8 mouse cellular contexts compared by ENCODE assay signal in genomic region chr8:122711891-122712365, GRCm38 (mm10). TPM values are rescaled to one million over a fixed set of nuclear protein-coding genes. Genes with fewer than 3 reads are reported as not detected.
DNase-seq lines count a peak whose midpoint lies in the region; ATAC-seq lines count a peak whose summit lies in the region.

No protein-coding gene starts in this region.

- H3K9ac ChIP-seq in kidney, embryonic 14.5 days (ENCODE audit: low read depth, low read length) = no peak overlapping the region
- H3K9ac ChIP-seq in liver, embryonic 16.5 days (ENCODE audit: low read depth, low read length) = peak overlapping the region; percentile 33; the same call in 1 of the 2 replicates

- H3K4me1 ChIP-seq in kidney, embryonic 14.5 days (ENCODE audit: control insufficient read depth, insufficient read depth, low read length) = no peaks in the 10 kb centered on the region
- H3K4me1 ChIP-seq in liver, embryonic 16.5 days (ENCODE audit: control insufficient read depth, low read depth, low read length) = peaks cover 25% of the 10 kb centered on the region

- H3K4me2 ChIP-seq in kidney, embryonic 14.5 days (replicated peaks; ENCODE audit: low read depth, low read length) = no peak overlapping the region
- H3K4me2 ChIP-seq in liver, embryonic 16.5 days (ENCODE audit: low read depth, low read length) = peak overlapping the region; percentile 24; the same call in 1 of the 2 replicates

- peak; percentile 82 for DNase-seq in kidney, adult 11 months
- peak; percentile 77 for DNase-seq in heart, postnatal 25 days (ENCODE audit: low spot score)
- DNase-seq in thymus, postnatal 10 days (ENCODE audit: low spot score in 2 of 2) = peak; percentile 39 to 49
- no peak for DNase-seq in urinary bladder, postnatal 14 days (ENCODE audit: low spot score)
- DNase-seq in right cerebral cortex, adult 2 months (ENCODE audit: low spot score in 2 of 2) = no peak
- no peak for DNase-seq in ovary, adult 18-20 months (ENCODE audit: low spot score)

- H3K27ac ChIP-seq in kidney, embryonic 14.5 days (ENCODE audit: low read depth, low read length) = no peak overlapping the region
- 0 out of 2 replicates have a peak overlapping the region, but pooled peaks have one; percentile 26 for H3K27ac ChIP-seq in liver, embryonic 16.5 days (ENCODE audit: low read length)

- no peak overlapping the region for H3K4me3 ChIP-seq in kidney, embryonic 14.5 days (ENCODE audit: low read length)
- H3K4me3 ChIP-seq in liver, embryonic 16.5 days (ENCODE audit: low read depth, low read length) = no peak overlapping the region

- H3K9me3 ChIP-seq in kidney, embryonic 14.5 days (ENCODE audit: control insufficient read depth, low read length) = no peaks in the 10 kb centered on the region
- H3K9me3 ChIP-seq in liver, embryonic 16.5 days (replicated peaks; ENCODE audit: control insufficient read depth, low read length) = no peaks in the 10 kb centered on the region

- ATAC-seq in kidney, embryonic 14.5 days (ENCODE audit: low FRiP score, low TSS enrichment) = no peak
- peak; percentile 85 for ATAC-seq in liver, embryonic 16.5 days (ENCODE audit: low read depth)

- intact Hi-C loops in heart, postnatal 25 days (cut with DNase I) = loop anchor here (2.0 kb wide), 1 partner anchor 33 kb away; no protein-coding TSS in a partner anchor

- 69% methylated on average over 11 of the region's 11 CpGs for WGBS in kidney, embryonic 14.5 days
- WGBS in liver, embryonic 16.5 days (ENCODE audit: insufficient replicate concordance) = 7% methylated on average over 11 of the region's 11 CpGs

- no peaks in the 10 kb centered on the region for H3K36me3 ChIP-seq in kidney, embryonic 14.5 days (ENCODE audit: control insufficient read depth, insufficient read depth, low read length)
- H3K36me3 ChIP-seq in liver, embryonic 16.5 days (ENCODE audit: control insufficient read depth, insufficient read depth) = no peaks in the 10 kb centered on the region

- H3K27me3 ChIP-seq in kidney, embryonic 14.5 days (ENCODE audit: control insufficient read depth, insufficient read depth, low read length) = peaks cover 4% of the 10 kb centered on the region; the same call in 1 of the 2 replicates
- H3K27me3 ChIP-seq in liver, embryonic 16.5 days (ENCODE audit: control insufficient read depth, insufficient read depth, low read depth, low read length) = peaks cover 36% of the 10 kb centered on the region

RNA-seq across cellular contexts. Expression of gene Cbfa2t3, which starts 13.0 kb away (rescaled TPM):
- 3.6 and 3.7 TPM in 2 replicates for polyA plus RNA-seq in kidney, embryonic 14.5 days (2014; fragmentation: Nextera tagmentation; extraction: Ambion mirVana)
- 10 to 100 TPM; 18.5 to 25.3 TPM for total RNA-seq in heart, postnatal 25 days (2021)
- 3.1 and 3.3 TPM in 2 replicates for polyA plus RNA-seq in liver, embryonic 16.5 days (2015; fragmentation: Nextera tagmentation; extraction: Ambion mirVana)

Comparison
In these comparisons a context has a peak if more than half of its experiments do, and no peak if none do; other contexts are left out.
1. DNase-seq: peak in kidney, adult 11 months (single experiment), heart, postnatal 25 days (single experiment) and thymus, postnatal 10 days (2 of 2); none in urinary bladder, postnatal 14 days (single experiment), right cerebral cortex, adult 2 months (0 of 2) and ovary, adult 18-20 months (single experiment).